Mouse (Mus musculus) CH12.LX (cell line): Measurements from ENCODE around the gene Ppt2. TPM values are rescaled to one million over a fixed set of nuclear protein-coding genes. Genes with fewer than 3 reads are reported as not detected.

Experiments used
- DNase-seq: peaks from one replicate; pipeline ENCODE4 v3.0.0-alpha.2; 2013; ENCODE audit errors: extremely low read depth
- H3K27ac ChIP-seq: 2 replicates; pipeline ENCODE4 v1.5.1; 2012; ENCODE audit warnings: low read depth, mild to moderate bottlenecking, control low read depth, moderate library complexity; ENCODE audit not compliant: insufficient read depth
- H3K27me3 ChIP-seq: replicated peaks from 2 replicates; pipeline ENCODE3; 2012; ENCODE audit warnings: inconsistent platforms
- H3K36me3 ChIP-seq, 2 experiments: replicated peaks in 1 of 2; 2 replicates each; pipeline versions ENCODE3 to v1.6.1; 2012; ENCODE audit warnings: inconsistent platforms in 1 of 2, low read length in 1 of 2, mild to moderate bottlenecking in 1 of 2, mixed read lengths in 1 of 2, moderate library complexity in 1 of 2; ENCODE audit not compliant: control insufficient read depth in 1 of 2, insufficient read depth in 1 of 2
- H3K4me1 ChIP-seq, 2 experiments: 2 replicates each; pipeline ENCODE4 v1.6.1; 2012; ENCODE audit warnings: inconsistent platforms in 1 of 2, moderate library complexity in 1 of 2; ENCODE audit not compliant: insufficient read depth in 2 of 2, control insufficient read depth in 1 of 2
- H3K4me2 ChIP-seq: 2 replicates; pipeline ENCODE4 v1.6.1; 2012; ENCODE audit warnings: low read depth, mild to moderate bottlenecking, control low read depth; ENCODE audit not compliant: poor library complexity, insufficient read depth, severe bottlenecking
- H3K4me3 ChIP-seq, 3 experiments: fragments of 150-350 bp in 1 of 3; sonication (generic) in 1 of 3; replicated peaks in 1 of 3; 2 replicates each; pipeline versions ENCODE3 to v1.5.1; 2011 to 2012; ENCODE audit warnings: low read depth in 2 of 3, low read length in 2 of 3, mild to moderate bottlenecking in 2 of 3, moderate library complexity in 2 of 3, control low read depth in 1 of 3, improper control_type of control experiment in 1 of 3, inconsistent platforms in 1 of 3, mixed read lengths in 1 of 3; ENCODE audit not compliant: poor library complexity in 1 of 3
- H3K79me2 ChIP-seq: replicated peaks from 2 replicates; pipeline ENCODE4 v1.6.1; 2012; ENCODE audit warnings: mild to moderate bottlenecking, moderate library complexity; ENCODE audit not compliant: control insufficient read depth, poor library complexity, insufficient read depth, severe bottlenecking; ENCODE audit errors: extremely low read depth
- H3K9ac ChIP-seq: 2 replicates; pipeline ENCODE4 v1.6.1; 2012; ENCODE audit warnings: low read depth, mild to moderate bottlenecking, control low read depth, moderate library complexity; ENCODE audit not compliant: insufficient read depth
- H3K9me3 ChIP-seq: replicated peaks from 2 replicates; pipeline ENCODE3; 2012; ENCODE audit warnings: low read length, inconsistent platforms, mixed read lengths
- BHLHE40 ChIP-seq: IDR thresholded peaks from 2 replicates; pipeline ENCODE4 v1.6.1; 2011; ENCODE audit warnings: mild to moderate bottlenecking, low read depth, low read length, improper control_type of control experiment
- CHD2 ChIP-seq: IDR thresholded peaks from 2 replicates; pipeline ENCODE4 v1.6.1; 2011; ENCODE audit warnings: low read length, improper control_type of control experiment
- CTCF ChIP-seq, 2 experiments: IDR thresholded peaks in 1 of 2; conservative IDR thresholded peaks in 1 of 2; 2 replicates each; pipeline ENCODE4 v1.5.1; 2011 to 2012; ENCODE audit warnings: low read depth in 2 of 2, low read length in 2 of 2, improper control_type of control experiment in 1 of 2, inconsistent platforms in 1 of 2, mild to moderate bottlenecking in 1 of 2, moderate library complexity in 1 of 2
- E2F4 ChIP-seq: IDR thresholded peaks from 2 replicates; pipeline ENCODE4 v1.6.1; 2011; ENCODE audit warnings: low read depth, low read length, improper control_type of control experiment; ENCODE audit not compliant: insufficient replicate concordance
- HCFC1 ChIP-seq: IDR thresholded peaks from 2 replicates; pipeline ENCODE4 v1.6.1; 2012; ENCODE audit warnings: low read depth, mild to moderate bottlenecking, inconsistent platforms, low read length, improper control_type of control experiment
- IRF4 ChIP-seq: IDR thresholded peaks from 2 replicates; pipeline ENCODE4 v1.6.1; 2014; ENCODE audit warnings: low read depth, mild to moderate bottlenecking, inconsistent platforms, low read length, improper control_type of control experiment
- JUN ChIP-seq: IDR thresholded peaks from 2 replicates; pipeline ENCODE4 v1.6.1; 2011; ENCODE audit warnings: low read depth, mild to moderate bottlenecking, low read length, improper control_type of control experiment, moderate library complexity; ENCODE audit not compliant: insufficient read depth
- KAT2A ChIP-seq: IDR thresholded peaks from 2 replicates; pipeline ENCODE4 v1.6.1; 2012; ENCODE audit warnings: low read length, improper control_type of control experiment, inconsistent platforms; ENCODE audit not compliant: insufficient replicate concordance
- MAFK ChIP-seq: IDR thresholded peaks from 2 replicates; pipeline ENCODE4 v1.6.1; 2011; ENCODE audit warnings: low read length, improper control_type of control experiment; ENCODE audit not compliant: insufficient replicate concordance
- MAX ChIP-seq: IDR thresholded peaks from 2 replicates; pipeline ENCODE4 v1.6.1; 2011; ENCODE audit warnings: low read length, improper control_type of control experiment
- MEF2A ChIP-seq: IDR thresholded peaks from 2 replicates; pipeline ENCODE4 v1.6.1; 2014; ENCODE audit warnings: low read depth, mild to moderate bottlenecking, inconsistent platforms, low read length, improper control_type of control experiment, borderline replicate concordance
- NELFE ChIP-seq: IDR thresholded peaks from 2 replicates; pipeline ENCODE4 v1.6.1; 2011; ENCODE audit warnings: low read depth, low read length, improper control_type of control experiment
- PAX5 ChIP-seq: IDR thresholded peaks from 2 replicates; pipeline ENCODE4 v1.6.1; 2012; ENCODE audit warnings: low read length, inconsistent platforms, mixed read lengths
- POLR2A ChIP-seq: IDR thresholded peaks from 2 replicates; pipeline ENCODE4 v1.6.1; 2011; ENCODE audit warnings: low read depth, mild to moderate bottlenecking, improper control_type of control experiment, low read length
- POLR2AphosphoS2 ChIP-seq: IDR thresholded peaks from 2 replicates; pipeline ENCODE4 v1.6.1; 2011; ENCODE audit warnings: low read depth, low read length, improper control_type of control experiment
- RAD21 ChIP-seq: IDR thresholded peaks from 2 replicates; pipeline ENCODE4 v1.6.1; 2011; ENCODE audit warnings: low read depth, mild to moderate bottlenecking, low read length, improper control_type of control experiment, moderate library complexity
- TBP ChIP-seq: conservative IDR thresholded peaks from 2 replicates; pipeline ENCODE4 v1.6.1; 2011; ENCODE audit warnings: low read depth, low read length, improper control_type of control experiment
- UBTF ChIP-seq: IDR thresholded peaks from 2 replicates; pipeline ENCODE4 v1.6.1; 2012; ENCODE audit warnings: low read depth, mild to moderate bottlenecking, inconsistent platforms, low read length, improper control_type of control experiment, moderate library complexity
- USF1 ChIP-seq: IDR thresholded peaks from 2 replicates; pipeline ENCODE4 v1.6.1; 2014; ENCODE audit warnings: low read depth, mild to moderate bottlenecking, inconsistent platforms, low read length, improper control_type of control experiment
- dilution Hi-C: fragments of 300-500 bp; cut with MboI; formaldehyde crosslinking; loops from 2 replicates; pipeline ENCODE4 v1.14.3; 2020; ENCODE audit warnings: low sequenced_read_pairs; ENCODE audit not compliant: extremely low pct_unique_long_range_greater_than_20kb, extremely low pct_ligation_motif_present
- in situ Hi-C: fragments of 300-500 bp; cut with MboI; formaldehyde crosslinking; loops from 3 replicates; pipeline ENCODE4 v1.14.3; 2019; ENCODE audit warnings: low sequenced_read_pairs, low pct_ligation_motif_present, low pct_unique_long_range_greater_than_20kb, mixed read lengths
- polyA plus RNA-seq: library from polyadenylated mRNA; unstranded; fragments of >175 nt; gene quantifications from 2 replicates; pipeline ENCODE4 v1.2.1, GENCODE M21; 2012; ENCODE audit warnings: low read depth; ENCODE audit not compliant: insufficient read length
- total RNA-seq, 2 experiments: library from RNA; depleted of rRNA; stranded (reverse); fragments of 300-350 nt in 1 of 2; fragments of >200 nt in 1 of 2; gene quantifications; 2 replicates each; pipeline ENCODE4 v1.2.3; 2012 to 2014

Ppt2 gene
- total and polyA plus RNA-seq, 3 experiments = 0.84 to 1.9 TPM; not detected in 1

- Histone ChIP-seq H3K79me2 (no peaks in the 10 kb centered on the region), H3K36me3 (no peaks in the 10 kb centered on the region), H3K9me3 (peaks cover 9% of the 10 kb centered on the region), H3K27ac (no peak overlapping the region), H3K4me1 (0 out of 4 replicates have a peak, but pooled peaks cover 0 to 8% of the 10 kb centered on the region in 2 experiments), H3K4me3 (no peak overlapping the region), H3K9ac (no peak overlapping the region), H3K27me3 (peaks cover 85% of the 10 kb centered on the region), H3K4me2 (no peak overlapping the region)
- dilution Hi-C loops (no loop called here), in situ Hi-C loops (no loop called here)
- TF ChIP-seq RAD21 (no peak), JUN (no peak)
- DNase-seq = no peak
Measured at GRCm38 (mm10) chr17:34637459-34637858, 9.1 kb upstream of the Ppt2 start.

DNA sequence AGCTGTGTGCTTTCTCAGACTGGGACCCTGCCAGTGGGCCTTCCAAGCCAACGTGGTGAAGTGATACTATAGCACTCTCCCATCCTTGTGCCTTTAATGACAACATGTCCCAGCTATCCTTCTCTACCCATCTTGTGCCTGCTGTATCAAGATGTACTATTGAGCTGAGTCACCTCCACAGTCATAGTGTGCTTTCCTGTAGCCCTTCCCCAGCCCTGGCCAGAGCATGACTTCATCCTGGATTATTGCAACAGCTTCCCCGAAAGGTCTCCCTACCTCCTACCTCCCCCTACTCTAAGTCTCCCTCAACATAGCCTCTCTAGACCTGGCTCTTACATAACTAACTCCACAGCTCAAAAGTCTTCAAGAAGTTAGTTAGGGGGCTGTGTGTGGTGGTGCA lies 7.4 kb upstream of the Ppt2 start:
- in situ Hi-C loops (no loop called here), dilution Hi-C loops (no loop called here)
- Histone ChIP-seq H3K4me3 (no peak overlapping the region), H3K9ac (no peak overlapping the region), H3K27ac (no peak overlapping the region), H3K36me3 (no peaks in the 10 kb centered on the region), H3K4me2 (no peak overlapping the region), H3K79me2 (no peaks in the 10 kb centered on the region), H3K27me3 (peaks cover 76% of the 10 kb centered on the region), H3K9me3 (peaks cover 9% of the 10 kb centered on the region), H3K4me1 (0 out of 4 replicates have a peak, but pooled peaks cover 0 to 2% of the 10 kb centered on the region in 2 experiments)
- no peak for DNase-seq
- no peak for TF ChIP-seq MEF2A
- TF ChIP-seq POLR2AphosphoS2 = no peak
- no peak for TF ChIP-seq HCFC1
- no peak for TF ChIP-seq CHD2

DNA sequence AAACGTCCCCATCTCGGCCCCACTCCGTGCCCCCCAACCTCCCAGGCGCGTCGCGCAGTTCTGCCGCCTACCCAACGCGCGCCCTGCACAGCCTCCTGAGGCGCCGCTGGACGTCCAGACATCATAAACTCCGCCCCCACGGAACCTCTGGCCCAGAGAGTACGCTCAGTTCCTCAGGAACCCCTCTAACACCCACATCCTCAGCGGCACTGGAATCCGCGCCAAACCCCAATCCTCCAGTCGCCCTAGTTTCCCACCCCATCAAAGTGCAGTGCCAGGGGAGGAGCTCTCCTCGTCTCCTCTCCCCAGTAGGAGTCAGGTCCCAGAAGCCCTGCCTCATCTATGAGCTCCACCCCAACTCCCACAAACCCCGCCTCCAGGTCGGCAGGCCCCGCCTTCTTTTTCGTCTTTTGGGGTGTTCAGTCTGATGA lies 4.0 kb upstream of the Ppt2 start:
- H3K9me3 ChIP-seq = no peaks in the 10 kb centered on the region
- H3K36me3 ChIP-seq = no peaks in the 10 kb centered on the region
- H3K4me3 ChIP-seq = no peak overlapping the region
- H3K27me3 ChIP-seq = peaks cover 75% of the 10 kb centered on the region
- no peaks in the 10 kb centered on the region for H3K79me2 ChIP-seq
- DNase-seq = no peak
- in situ Hi-C loops = no loop called here
- TF ChIP-seq BHLHE40 = no peak
- H3K27ac ChIP-seq = no peak overlapping the region
- H3K4me2 ChIP-seq = no peak overlapping the region
- no peak overlapping the region for H3K9ac ChIP-seq
- dilution Hi-C loops = no loop called here
- H3K4me1 ChIP-seq = peaks cover 0 to 2% of the 10 kb centered on the region in 2 experiments; a peak in 1 of 4 replicates

DNA sequence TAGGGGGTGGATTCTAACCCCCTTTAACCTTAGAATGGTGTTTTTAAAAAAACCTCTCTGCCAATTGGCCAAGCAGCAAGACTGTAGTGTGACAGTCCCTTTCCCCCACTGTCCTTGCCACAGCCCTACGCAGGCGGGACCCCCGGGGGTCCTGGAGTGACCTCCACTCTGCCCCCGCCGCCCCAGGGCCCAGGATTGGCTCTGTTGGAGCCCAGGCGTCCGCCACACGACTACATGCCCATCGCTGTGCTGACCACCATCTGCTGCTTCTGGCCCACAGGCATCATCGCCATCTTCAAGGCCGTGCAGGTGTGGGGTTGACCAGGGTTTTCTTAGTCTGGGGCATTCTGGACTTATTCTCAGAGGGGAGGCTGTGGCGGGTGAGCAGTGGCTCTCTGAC lies 3.3 kb upstream of the Ppt2 start:
- no peak for TF ChIP-seq MEF2A
- TF ChIP-seq TBP = no peak
- TF ChIP-seq CTCF (conservative IDR thresholded peaks at IDR 0.05 in 1 of 2, IDR thresholded peaks at IDR 0.05 in 1 of 2; ENCODE audit: low read depth in 2 of 2, low read length in 2 of 2) = no peak
- TF ChIP-seq UBTF = no peak
- TF ChIP-seq MAFK = no peak
- TF ChIP-seq USF1 = no peak
- no peak for TF ChIP-seq PAX5
- TF ChIP-seq MAX = no peak
- TF ChIP-seq E2F4 = no peak
- no peak for TF ChIP-seq IRF4
- TF ChIP-seq KAT2A = no peak
- no peak for TF ChIP-seq RAD21
- TF ChIP-seq CHD2 = no peak
- TF ChIP-seq POLR2A = no peak
- no peak for TF ChIP-seq NELFE
- in situ Hi-C loops (no loop called here), dilution Hi-C loops (no loop called here)
- Histone ChIP-seq H3K27ac (no peak overlapping the region), H3K79me2 (no peaks in the 10 kb centered on the region), H3K4me2 (no peak overlapping the region), H3K4me3 (no peak overlapping the region), H3K9ac (no peak overlapping the region), H3K27me3 (peaks cover 74% of the 10 kb centered on the region), H3K4me1 (peaks cover 2 to 3% of the 10 kb centered on the region in 2 experiments; a peak in 2 of 4 replicates), H3K9me3 (no peaks in the 10 kb centered on the region), H3K36me3 (no peaks in the 10 kb centered on the region)
- DNase-seq = no peak
